Mouse (Mus musculus): Measurements from ENCODE around the gene Gm47791.

GRCm38 (mm10) chr1:82741539-82741938, 29.5 kb downstream of the Gm47791 start:
- TF ChIP-seq CTCF (IDR thresholded peaks at IDR 0.05; ENCODE audit: extremely low read depth, insufficient read depth, low read length): no peak
- no peak for TF ChIP-seq POLR2A (IDR thresholded peaks at IDR 0.05; ENCODE audit: extremely low read depth, insufficient read depth, low read length)
